Mouse (Mus musculus): ENCODE data around the gene Sdf4. TPM values are rescaled to one million over a fixed set of nuclear protein-coding genes. Genes with fewer than 3 reads are reported as not detected.
A peak's percentile ranks its signal among the peaks of the same experiment; 100 is the strongest.

Sdf4 gene
- polyA plus RNA-seq, 1 experiment from 2014 or later, result 128 TPM

GRCm38 (mm10) chr4:156014436-156014835 is 21.8 kb downstream of the Sdf4 start:
- Histone ChIP-seq H3K36me3 (peaks cover 57% of the 10 kb centered on the region), H3K9ac (replicated peaks) (no peak overlapping the region), H3K4me1 (replicated peaks) (no peaks in the 10 kb centered on the region), H3K4me2 (replicated peaks) (no peak overlapping the region), H3K27me3 (no peaks in the 10 kb centered on the region), H3K9me3 (no peaks in the 10 kb centered on the region), H3K4me3 (replicated peaks) (no peak overlapping the region), H3K27ac (no peak overlapping the region)
- 91% methylated on average over 2 of the region's 2 CpGs for WGBS
- ATAC-seq, result no peak

DNA sequence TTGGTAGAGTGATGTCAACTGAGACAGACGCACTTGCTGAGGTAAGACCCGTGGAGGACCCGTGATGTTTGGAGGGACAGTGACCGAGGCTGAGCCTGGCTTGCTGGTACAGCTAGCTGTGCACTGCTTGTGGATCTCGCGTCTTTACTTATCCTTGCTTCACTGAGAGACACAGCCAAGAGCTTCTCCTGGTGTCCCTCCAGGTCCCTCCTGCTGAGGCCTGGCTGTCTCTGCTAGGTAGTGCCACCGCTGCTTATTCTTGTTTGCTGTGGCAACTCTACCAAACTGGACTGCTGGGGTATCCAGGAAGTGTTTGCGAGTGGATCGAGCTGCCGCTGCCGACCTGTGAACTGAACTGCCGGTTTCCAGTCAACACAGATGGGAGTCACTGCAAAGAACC is 27.1 kb downstream of the Sdf4 start:
- no peaks in the 10 kb centered on the region for H3K4me1 ChIP-seq (replicated peaks)
- no peaks in the 10 kb centered on the region for H3K27me3 ChIP-seq
- H3K4me2 ChIP-seq (replicated peaks), result no peak overlapping the region
- H3K36me3 ChIP-seq, result peaks cover 29% of the 10 kb centered on the region
- no peaks in the 10 kb centered on the region for H3K9me3 ChIP-seq
- no peak overlapping the region for H3K9ac ChIP-seq (replicated peaks)
- ATAC-seq, result no peak
- 93% methylated on average over 12 of the region's 12 CpGs for WGBS
- no peak overlapping the region for H3K4me3 ChIP-seq (replicated peaks)
- H3K27ac ChIP-seq, result no peak overlapping the region

DNA sequence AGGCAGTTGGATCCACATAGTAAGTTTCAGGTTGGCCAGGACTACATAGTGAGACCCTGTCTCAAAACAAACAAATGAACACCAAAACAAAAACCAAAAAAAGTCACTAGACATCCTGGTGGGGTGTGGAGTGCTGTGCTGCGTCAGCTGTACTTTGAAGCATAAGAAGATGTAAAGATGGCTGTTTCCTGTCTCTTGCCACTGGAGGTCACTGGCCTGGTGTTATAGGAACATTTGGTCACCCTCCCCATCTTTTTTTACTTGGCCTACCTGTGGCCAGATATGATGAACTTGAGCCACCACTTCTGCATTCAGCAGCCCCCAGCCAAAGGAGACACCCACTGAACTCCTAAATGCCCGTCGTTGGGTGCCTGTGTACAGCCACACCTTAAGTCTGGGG is 28.7 kb downstream of the Sdf4 start:
- H3K27me3 ChIP-seq, result no peaks in the 10 kb centered on the region
- no peak overlapping the region for H3K27ac ChIP-seq
- H3K4me2 ChIP-seq (replicated peaks), result no peak overlapping the region
- WGBS, result 83% methylated on average over 3 of the region's 3 CpGs
- no peaks in the 10 kb centered on the region for H3K4me1 ChIP-seq (replicated peaks)
- peaks cover 27% of the 10 kb centered on the region for H3K36me3 ChIP-seq
- no peak overlapping the region for H3K9ac ChIP-seq (replicated peaks)
- H3K9me3 ChIP-seq, result no peaks in the 10 kb centered on the region
- no peak for ATAC-seq
- no peak overlapping the region for H3K4me3 ChIP-seq (replicated peaks)

DNA sequence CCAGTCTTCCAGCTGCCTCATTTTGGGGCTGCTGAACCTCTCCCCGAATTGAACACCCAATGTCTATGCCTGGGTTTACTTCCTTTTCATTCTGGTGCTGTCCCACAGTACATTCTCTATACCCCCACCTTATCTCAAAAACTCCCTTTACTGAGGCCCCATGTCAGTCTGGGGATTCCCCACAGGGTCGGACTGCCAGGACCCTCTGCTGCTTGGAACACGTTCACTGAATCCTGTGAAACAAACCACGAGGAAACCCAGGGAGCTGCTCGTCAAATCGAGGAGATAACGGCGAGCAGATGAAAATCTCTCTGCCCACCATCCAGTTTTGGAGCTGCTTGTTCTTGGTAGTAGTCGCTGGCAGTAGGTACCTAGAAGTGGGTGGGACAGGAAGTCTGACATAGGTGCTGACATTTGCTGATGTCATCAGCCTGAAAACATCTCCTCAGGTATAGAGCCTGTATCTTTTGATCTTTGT is 29.3 kb downstream of the Sdf4 start:
- Histone ChIP-seq H3K4me2 (replicated peaks) (no peak overlapping the region), H3K4me1 (replicated peaks) (no peaks in the 10 kb centered on the region), H3K4me3 (replicated peaks) (no peak overlapping the region), H3K27me3 (no peaks in the 10 kb centered on the region), H3K9me3 (no peaks in the 10 kb centered on the region), H3K27ac (no peak overlapping the region), H3K9ac (replicated peaks) (no peak overlapping the region), H3K36me3 (peaks cover 28% of the 10 kb centered on the region)
- ATAC-seq, result no peak
- 87% methylated on average over 9 of the region's 9 CpGs for WGBS

DNA sequence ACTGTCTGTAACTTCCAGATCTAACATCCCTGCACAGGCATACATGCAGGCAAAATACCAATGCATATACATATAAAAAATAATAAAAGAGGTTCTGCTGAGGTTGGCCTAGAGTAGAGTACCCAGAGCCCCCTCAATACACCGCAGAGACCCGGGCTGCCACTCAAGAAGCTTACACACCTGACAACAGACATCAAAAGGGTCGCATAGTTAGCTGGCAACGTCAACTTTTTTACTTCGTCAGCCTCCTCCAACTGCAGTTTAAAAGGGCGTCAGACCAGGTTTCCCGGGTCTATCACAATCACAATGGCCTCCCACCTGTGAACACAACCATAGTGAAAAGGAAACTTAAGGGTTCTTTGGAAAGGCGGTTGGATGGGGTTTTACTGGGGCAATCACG is 30.8 kb downstream of the Sdf4 start:
- Histone ChIP-seq H3K27ac (no peak overlapping the region), H3K4me1 (replicated peaks) (no peaks in the 10 kb centered on the region), H3K4me3 (replicated peaks) (no peak overlapping the region), H3K9me3 (no peaks in the 10 kb centered on the region), H3K4me2 (replicated peaks) (no peak overlapping the region), H3K36me3 (peaks cover 43% of the 10 kb centered on the region), H3K27me3 (no peaks in the 10 kb centered on the region), H3K9ac (replicated peaks) (no peak overlapping the region)
- no peak for ATAC-seq
- 86% methylated on average over 9 of the region's 9 CpGs for WGBS

DNA sequence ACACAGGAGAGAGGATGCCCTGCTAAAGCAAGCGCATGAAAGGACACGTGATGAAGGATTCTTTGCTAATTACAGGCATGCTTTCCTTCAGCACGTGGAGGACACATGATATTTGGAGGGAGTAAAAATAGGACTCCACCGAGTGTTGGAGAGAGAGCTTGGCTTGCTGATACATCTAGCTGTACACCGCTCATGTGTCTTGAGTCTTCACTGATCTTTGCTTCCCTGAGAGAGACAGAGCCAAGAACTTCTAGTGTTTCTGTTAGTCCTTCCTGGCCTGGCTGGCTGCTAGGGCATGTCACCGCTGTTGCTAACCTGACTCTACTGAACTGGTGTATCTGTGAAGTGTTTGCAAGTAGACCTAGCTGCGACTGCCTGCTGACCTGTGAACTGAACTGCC is 31.5 kb downstream of the Sdf4 start:
- no peak for ATAC-seq
- WGBS, result 95% methylated on average over 7 of the region's 7 CpGs
- H3K36me3 ChIP-seq, result peaks cover 45% of the 10 kb centered on the region

DNA sequence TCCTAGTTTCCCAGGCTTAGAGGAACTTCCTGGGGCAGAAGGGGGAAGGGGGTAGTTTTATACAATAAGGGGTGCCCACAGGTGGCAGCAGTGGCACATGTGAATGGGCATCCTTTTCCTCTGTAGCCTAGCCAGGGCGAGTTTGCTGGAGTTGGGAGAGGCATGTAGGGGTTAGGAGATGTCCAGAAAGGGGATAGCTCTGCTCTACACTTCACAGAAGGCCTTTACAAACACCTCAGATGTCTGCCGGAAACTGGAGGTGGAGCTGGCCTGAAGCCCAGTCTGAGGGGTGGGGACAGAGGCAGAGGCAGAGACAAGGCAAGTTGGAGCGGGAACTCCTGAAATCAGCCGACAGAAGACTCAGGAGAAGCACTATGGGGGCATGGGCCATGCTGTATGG is 33.3 kb downstream of the Sdf4 start, which contains the start of gene Tnfrsf18:
Gene Tnfrsf18 (plus strand): TSS at position 152 of the 400 bp plus-strand sequence.
- no peak within 1 kb of the TSS for H3K4me2 ChIP-seq (replicated peaks)
- 79% methylated on average over 4 of the region's 4 CpGs for whole genome bisulfite sequencing
- H3K27ac ChIP-seq, result no peak within 1 kb of the TSS
- peaks cover 44% of the 10 kb centered on the region for H3K36me3 ChIP-seq
- peaks cover 8% of the 10 kb centered on the region for H3K4me1 ChIP-seq (replicated peaks)
- H3K9ac ChIP-seq (replicated peaks), result no peak within 1 kb of the TSS
- no peak within 1 kb of the TSS for H3K4me3 ChIP-seq (replicated peaks)
- no peaks in the 10 kb centered on the region for H3K9me3 ChIP-seq
- ATAC-seq, result no peak
- no peaks in the 10 kb centered on the region for H3K27me3 ChIP-seq

More for the DNA sequence above, 31.5 kb downstream of the Sdf4 start:
- H3K4me2 ChIP-seq (replicated peaks), result no peak overlapping the region
- H3K9ac ChIP-seq (replicated peaks), result no peak overlapping the region
- no peaks in the 10 kb centered on the region for H3K27me3 ChIP-seq
- H3K9me3 ChIP-seq, result no peaks in the 10 kb centered on the region
- no peaks in the 10 kb centered on the region for H3K4me1 ChIP-seq (replicated peaks)
- H3K27ac ChIP-seq, result no peak overlapping the region
- H3K4me3 ChIP-seq (replicated peaks), result no peak overlapping the region

- Histone ChIP-seq H3K4me2 (replicated peaks) (no peak overlapping the region), H3K4me1 (replicated peaks) (peaks cover 25% of the 10 kb centered on the region), H3K4me3 (replicated peaks) (no peak overlapping the region), H3K9me3 (no peaks in the 10 kb centered on the region), H3K36me3 (peaks cover 34% of the 10 kb centered on the region), H3K27me3 (no peaks in the 10 kb centered on the region), H3K27ac (no peak overlapping the region), H3K9ac (replicated peaks) (no peak overlapping the region)
- WGBS, result 93% methylated on average over 7 of the region's 7 CpGs
- no peak for ATAC-seq
These were observed 35.9 kb downstream of the Sdf4 start for GRCm38 (mm10) chr4:156028580-156028979.

GRCm38 (mm10) chr4:156030651-156031118 is 38.0 kb downstream of the Sdf4 start:
- Histone ChIP-seq H3K27ac (peak overlapping the region; percentile 90), H3K27me3 (peaks cover 18% of the 10 kb centered on the region), H3K4me3 (replicated peaks) (peak overlapping the region; percentile 53), H3K36me3 (peaks cover 31% of the 10 kb centered on the region), H3K4me2 (replicated peaks) (peak overlapping the region; percentile 74), H3K4me1 (replicated peaks) (peaks cover 33% of the 10 kb centered on the region), H3K9me3 (no peaks in the 10 kb centered on the region), H3K9ac (replicated peaks) (peak overlapping the region; percentile 70)
- 65% methylated on average over 9 of the region's 9 CpGs for WGBS
- peak; percentile 29; the same call in 1 of the 2 replicates for ATAC-seq

DNA sequence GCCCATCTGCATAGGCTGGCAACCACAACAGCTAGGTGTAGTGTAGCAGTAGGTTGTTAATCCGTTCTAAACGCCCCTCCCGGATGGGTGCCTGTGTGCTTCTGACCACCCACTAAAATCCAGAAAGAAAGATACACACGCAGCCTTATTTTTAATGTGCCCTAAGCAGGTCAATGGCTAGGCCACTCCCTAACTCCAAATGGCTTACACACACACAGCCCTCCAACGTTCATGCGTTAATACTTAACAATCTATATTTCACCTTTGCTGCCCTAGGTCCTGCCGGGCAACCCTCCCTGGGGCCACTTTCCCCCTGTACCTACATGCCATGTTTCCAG is 38.6 kb downstream of the Sdf4 start:
- H3K4me2 ChIP-seq (replicated peaks), result peak overlapping the region; percentile 74
- ATAC-seq, result peak; percentile 15

GRCm38 (mm10) chr4:156031593-156032391 is 39.1 kb downstream of the Sdf4 start:
- peak overlapping the region; percentile 74 for H3K4me2 ChIP-seq (replicated peaks)

More for the DNA sequence above, 38.6 kb downstream of the Sdf4 start:
- H3K9ac ChIP-seq (replicated peaks), result peak overlapping the region; percentile 70
- WGBS, result 3% methylated on average over 7 of the region's 7 CpGs
- H3K27ac ChIP-seq, result peak overlapping the region; percentile 90
- H3K4me1 ChIP-seq (replicated peaks), result peaks cover 33% of the 10 kb centered on the region
- H3K4me3 ChIP-seq (replicated peaks), result peak overlapping the region; percentile 53
- H3K36me3 ChIP-seq, result peaks cover 26% of the 10 kb centered on the region
- H3K9me3 ChIP-seq, result no peaks in the 10 kb centered on the region
- peaks cover 23% of the 10 kb centered on the region for H3K27me3 ChIP-seq

GRCm38 (mm10) chr4:156032856-156033255 is 40.2 kb downstream of the Sdf4 start:
- Histone ChIP-seq H3K4me3 (replicated peaks) (no peak overlapping the region), H3K27ac (no peak overlapping the region)
- 88% methylated on average over 4 of the region's 4 CpGs for WGBS

More at GRCm38 (mm10) chr4:156031593-156032391, 39.1 kb downstream of the Sdf4 start:
- peak; percentile 95 for ATAC-seq
- Histone ChIP-seq H3K9me3 (no peaks in the 10 kb centered on the region), H3K27me3 (peaks cover 29% of the 10 kb centered on the region), H3K4me1 (replicated peaks) (peaks cover 33% of the 10 kb centered on the region), H3K27ac (peak overlapping the region; percentile 90), H3K36me3 (peaks cover 21% of the 10 kb centered on the region), H3K4me3 (replicated peaks) (peak overlapping the region; percentile 53), H3K9ac (replicated peaks) (peak overlapping the region; percentile 70)
- 1% methylated on average over 24 of the region's 24 CpGs for WGBS

More at GRCm38 (mm10) chr4:156032856-156033255, 40.2 kb downstream of the Sdf4 start:
- peaks cover 29% of the 10 kb centered on the region for H3K27me3 ChIP-seq
- peaks cover 33% of the 10 kb centered on the region for H3K4me1 ChIP-seq (replicated peaks)
- no peaks in the 10 kb centered on the region for H3K9me3 ChIP-seq
- no peak for ATAC-seq
- H3K9ac ChIP-seq (replicated peaks), result peak overlapping the region; percentile 70; the same call in 1 of the 2 replicates
- H3K36me3 ChIP-seq, result peaks cover 13% of the 10 kb centered on the region
- H3K4me2 ChIP-seq (replicated peaks), result peak overlapping the region; percentile 74
